Mouse (Mus musculus) heart, postnatal 0 days (tissue): Measurements from ENCODE around the gene Fthl17b.
"Not testable (repeated sequence)": the region's sequence is repeated elsewhere in the genome, so short reads cannot be mapped to it uniquely, and the experiment has no call there.

ENCODE experiments used
- CTCF ChIP-seq: IDR thresholded peaks from 2 replicates; pipeline ENCODE4 v1.5.1; 2016; ENCODE audit warnings: antibody characterized with exemption, control low read depth, low read depth
- EP300 ChIP-seq: IDR thresholded peaks from 2 replicates; pipeline ENCODE4 v1.6.1; 2016; ENCODE audit warnings: antibody characterized with exemption, low read depth

GRCm38 (mm10) chrX:8964618-8965017 is 1.8 kb upstream of the Fthl17b start:
- not testable (repeated sequence) for TF ChIP-seq CTCF, EP300
